Mouse (Mus musculus): ENCODE results near the gene Kif2c.

- TF ChIP-seq CTCF (IDR thresholded peaks at IDR 0.05; ENCODE audit: low read depth, low read length), result no peak
- TF ChIP-seq POLR2A (IDR thresholded peaks at IDR 0.05; ENCODE audit: extremely low read depth, insufficient read depth, low read length), result no peak
Observed at GRCm38 (mm10) chr4:117132794-117133143, 49.7 kb downstream of the Kif2c start.
